Mouse (Mus musculus) fibroblast of lung, adult 2 months (primary cell): ENCODE data around the gene Zp2.

Experiments used
- DNase-seq: peaks from one replicate; pipeline ENCODE4 v3.0.0-alpha.2; 2011; ENCODE audit warnings: low read depth

Zp2 gene

DNA sequence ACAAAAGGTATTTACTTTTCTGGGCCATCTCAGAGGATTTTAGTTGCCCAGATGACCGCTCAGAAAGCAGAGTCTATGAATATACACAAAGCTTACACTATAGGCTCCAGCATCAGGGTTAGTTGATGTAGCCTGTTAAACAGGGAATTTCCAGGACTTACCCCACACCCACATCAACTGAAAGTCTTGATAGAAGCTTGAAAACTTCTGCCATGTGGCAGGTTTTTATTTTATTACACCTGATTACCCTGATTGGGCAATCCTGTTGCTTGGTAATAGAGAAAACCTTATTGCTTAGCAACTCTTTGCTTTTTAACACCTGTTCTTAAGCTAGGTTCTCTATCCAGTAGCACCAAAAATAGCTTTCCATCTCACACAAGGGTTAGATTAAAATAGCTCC lies 2.3 kb downstream of the Zp2 start:
- no peak for DNase-seq

DNA sequence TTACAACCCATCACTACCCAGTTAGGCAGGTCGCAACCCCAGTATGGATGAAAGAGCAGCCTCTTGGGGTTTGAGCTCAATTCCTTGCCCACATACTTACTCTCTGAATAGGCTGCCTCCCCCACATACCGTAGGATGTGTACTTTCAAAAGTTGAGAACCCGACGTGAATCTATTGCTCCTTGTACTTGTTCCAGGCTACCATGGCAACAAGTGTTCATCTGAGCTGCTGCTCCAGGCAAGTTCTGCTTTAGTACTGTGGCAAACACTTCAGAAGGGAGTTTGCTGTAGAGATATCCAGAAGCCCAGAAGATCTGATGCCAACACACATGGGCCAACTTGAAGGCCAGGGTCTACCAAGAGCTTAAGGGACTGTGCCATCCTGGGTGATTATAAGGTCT lies 16.1 kb downstream of the Zp2 start:
- DNase-seq, result no peak

DNA sequence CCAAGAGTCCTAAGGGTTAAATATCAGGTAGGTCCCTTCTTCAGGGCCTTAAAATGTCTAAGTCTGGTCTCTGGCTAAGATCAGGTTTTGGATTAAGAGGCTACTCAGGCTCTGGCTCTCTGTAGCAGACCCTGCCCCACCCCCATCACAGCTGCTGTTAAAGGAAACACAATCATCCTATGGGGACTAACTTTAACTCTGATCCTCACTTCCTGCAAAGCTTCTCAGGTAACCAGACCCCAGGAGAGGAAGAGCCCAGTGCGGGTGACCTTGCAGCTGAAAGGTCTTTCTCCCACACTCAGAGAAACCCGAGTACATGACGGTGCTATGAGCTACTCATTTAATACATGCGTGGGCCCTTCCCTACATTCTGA lies 17.4 kb downstream of the Zp2 start:
- no peak for DNase-seq

DNA sequence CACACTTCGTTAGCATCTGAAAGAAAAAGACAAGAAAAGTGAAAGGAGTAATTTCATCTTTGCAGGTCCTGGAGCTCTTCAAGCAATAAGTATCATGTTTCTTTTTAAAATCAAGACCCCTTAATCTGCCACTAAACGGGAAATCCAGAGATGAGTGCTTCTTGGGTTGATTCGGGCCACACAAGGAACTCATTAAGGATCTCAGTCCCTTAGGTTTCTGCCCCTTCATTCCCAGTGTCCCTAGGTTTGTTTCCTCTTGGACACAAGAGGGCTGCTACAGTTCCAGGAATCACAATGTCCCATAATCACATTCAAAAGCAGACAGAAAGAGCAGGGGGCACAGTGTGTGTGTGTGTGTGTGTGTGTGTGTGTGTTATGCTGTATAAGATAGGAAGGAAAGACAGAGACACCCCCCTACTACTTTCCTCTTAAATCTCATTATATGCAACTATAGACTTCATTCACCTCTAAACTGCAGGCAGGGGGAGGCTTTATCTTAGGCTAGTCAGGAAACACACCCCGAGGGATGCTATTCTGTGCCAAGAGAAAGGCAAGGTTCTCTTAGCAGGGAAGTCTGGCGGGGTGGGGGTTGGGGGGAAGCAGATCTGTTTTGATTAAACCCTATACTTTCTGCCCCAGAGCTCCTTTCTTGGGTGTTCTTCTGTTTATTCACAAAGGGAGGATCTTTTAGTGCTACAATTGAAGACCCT lies 18.0 kb downstream of the Zp2 start:
- no peak for DNase-seq

DNA sequence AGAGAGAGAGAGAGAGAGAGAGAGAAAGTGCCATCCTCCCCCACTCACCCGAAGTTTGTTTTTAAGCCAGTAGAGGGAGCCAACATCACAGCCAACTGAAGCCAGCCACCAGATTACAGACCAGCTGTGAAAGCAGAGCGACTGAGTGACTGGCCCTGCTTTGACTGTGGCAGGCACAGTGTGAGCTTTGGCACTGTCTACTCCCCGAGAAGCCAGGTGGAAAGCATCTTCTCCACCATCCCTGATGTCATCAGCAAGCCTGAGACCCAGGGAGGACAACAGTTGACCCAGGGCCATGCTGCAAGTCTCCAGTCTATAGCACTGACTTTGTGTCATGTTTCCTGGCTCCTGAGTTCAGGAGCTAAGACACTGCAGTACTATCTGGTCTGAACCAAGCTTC lies 20.2 kb downstream of the Zp2 start:
- no peak for DNase-seq

DNA sequence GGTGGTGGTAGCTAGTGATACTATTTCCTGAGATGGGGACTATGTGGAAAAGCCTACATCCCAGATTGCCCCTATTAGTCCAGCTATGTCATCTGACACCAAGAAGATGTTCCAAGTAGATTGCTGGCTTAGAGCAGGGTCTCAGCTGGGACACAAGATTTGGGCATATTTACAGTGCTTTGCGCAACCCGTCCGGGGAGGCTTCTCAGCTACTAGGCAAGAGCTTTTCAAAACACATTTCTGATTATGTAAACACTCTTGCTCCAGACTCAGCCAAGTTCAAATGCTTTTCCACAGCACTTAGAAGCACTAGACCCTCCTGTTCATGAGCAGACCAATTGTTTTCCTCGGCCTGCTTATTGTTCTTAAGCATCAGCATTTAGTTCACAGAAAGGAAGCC lies 21.3 kb downstream of the Zp2 start:
- no peak for DNase-seq

DNA sequence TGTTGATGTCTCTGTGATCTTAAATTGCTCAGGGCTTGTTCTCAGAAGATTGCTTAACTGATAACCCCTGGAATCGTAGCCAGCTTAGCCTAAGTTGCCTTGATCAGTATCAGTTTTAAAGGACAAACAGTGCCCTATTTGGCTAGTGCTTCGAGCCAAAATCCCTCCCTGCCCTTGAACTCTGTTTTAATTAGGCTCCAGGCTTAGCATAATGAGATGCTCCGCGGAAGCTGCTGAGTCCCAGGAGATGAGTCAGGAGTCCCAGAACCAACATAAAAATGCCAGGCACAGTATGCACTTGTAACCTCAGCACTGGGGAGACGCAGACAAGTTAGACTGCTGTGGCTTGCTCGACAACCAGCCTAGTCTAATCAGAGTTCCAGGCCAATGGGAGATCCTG lies 27.6 kb downstream of the Zp2 start:
- no peak for DNase-seq

DNA sequence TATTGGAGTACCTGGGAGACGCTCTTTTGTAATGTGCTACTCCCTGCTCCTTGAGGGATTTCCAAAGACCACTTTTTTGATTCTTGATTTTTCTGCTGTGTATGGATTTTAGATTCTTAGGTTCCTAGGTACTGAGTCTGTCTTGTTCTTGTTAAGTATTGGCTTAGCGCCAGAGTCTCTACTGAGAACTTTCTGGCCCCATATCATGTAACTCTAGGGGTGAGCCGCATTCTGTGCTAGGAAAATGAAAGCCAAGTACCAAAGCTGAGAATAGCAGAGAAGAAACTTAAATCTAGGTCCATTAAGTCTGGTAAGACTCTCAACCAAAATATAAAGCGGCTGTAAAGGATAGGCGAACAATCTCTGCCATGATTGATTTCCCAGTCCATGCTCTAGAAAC lies 28.1 kb downstream of the Zp2 start:
- no peak for DNase-seq

DNA sequence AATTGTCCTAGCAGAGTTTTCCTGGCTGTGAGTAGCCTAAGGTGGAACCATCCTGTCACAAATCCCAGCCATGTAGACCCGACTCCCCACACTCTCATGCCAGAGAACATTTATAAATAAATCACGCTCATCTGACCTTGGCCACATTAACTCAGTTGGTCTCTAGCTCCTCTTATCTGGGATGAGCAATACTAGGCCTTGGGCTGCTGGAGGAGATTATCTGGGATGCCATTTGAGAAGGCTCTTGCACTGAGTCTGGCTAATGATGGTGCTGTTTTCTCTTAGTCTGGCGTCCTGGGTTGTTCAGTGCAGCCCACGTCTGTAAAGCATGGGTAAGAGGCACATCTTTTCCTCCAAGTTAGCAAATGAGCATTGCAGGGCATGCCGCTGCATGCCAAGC lies 35.4 kb downstream of the Zp2 start:
- no peak for DNase-seq

DNA sequence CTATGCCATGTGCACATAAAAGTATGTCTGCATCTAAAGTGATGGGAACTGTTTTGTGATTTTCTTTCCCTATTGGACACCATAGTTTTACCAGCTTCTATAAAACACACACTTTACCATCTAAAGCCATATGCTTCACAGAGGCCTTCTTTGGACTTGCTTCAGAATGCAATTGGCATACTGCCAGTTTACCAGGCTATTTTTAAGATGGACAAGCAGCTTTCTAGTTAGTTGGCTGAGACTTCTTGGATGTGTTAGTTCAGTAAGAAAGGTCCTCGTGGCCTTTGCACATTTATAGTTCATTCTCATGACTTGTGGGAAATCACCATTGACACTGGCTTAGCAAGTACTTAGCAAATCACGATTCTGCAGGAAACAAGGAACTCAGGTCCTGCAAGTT lies 38.7 kb downstream of the Zp2 start:
- DNase-seq, result no peak

DNA sequence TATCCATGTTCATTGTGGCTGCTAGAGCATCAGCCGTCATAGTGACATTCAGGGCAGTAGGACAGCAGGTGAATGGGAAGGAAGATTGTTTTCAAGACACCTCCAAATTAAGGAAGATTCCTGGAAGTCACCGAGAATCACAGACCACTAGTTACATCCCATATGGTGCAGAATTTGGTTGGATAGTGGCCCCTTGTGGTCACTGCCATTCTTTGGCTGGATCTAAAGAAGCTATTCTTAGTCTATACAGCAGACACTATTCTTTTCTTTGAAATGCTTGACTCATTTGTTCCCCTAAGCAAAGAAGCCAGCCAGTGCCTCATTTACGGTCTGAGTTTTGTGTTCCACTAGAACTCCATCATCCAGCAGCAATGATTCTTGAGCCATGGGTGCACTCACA lies 40.1 kb downstream of the Zp2 start:
- DNase-seq, result no peak

DNA sequence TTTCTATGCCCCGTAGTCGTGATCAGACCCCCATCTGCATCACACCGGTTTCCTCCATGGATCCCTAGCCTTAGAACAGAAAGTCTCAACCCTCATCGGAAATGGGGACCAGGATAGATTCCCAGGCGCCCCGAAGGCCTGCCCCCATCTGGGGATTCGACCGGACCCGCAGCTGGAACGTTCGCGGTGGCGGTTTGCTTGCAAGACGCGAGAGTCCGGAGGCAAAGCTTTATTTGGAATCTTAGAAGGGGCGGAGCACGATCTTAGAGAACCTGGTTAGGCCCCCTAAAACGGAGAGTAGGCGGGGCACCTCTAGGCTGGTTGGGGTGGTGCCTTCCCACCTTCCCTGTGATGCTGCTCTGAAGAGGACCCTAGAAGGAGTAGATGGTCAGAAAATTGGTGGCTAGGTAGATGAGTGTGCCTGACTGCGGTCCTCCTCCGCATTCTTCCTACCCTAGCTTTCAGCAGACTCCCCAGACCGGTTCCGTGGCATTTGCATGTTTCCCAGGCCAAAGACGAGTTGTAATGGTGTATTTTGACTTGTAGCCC lies 42.0 kb downstream of the Zp2 start:
- no peak for DNase-seq

DNA sequence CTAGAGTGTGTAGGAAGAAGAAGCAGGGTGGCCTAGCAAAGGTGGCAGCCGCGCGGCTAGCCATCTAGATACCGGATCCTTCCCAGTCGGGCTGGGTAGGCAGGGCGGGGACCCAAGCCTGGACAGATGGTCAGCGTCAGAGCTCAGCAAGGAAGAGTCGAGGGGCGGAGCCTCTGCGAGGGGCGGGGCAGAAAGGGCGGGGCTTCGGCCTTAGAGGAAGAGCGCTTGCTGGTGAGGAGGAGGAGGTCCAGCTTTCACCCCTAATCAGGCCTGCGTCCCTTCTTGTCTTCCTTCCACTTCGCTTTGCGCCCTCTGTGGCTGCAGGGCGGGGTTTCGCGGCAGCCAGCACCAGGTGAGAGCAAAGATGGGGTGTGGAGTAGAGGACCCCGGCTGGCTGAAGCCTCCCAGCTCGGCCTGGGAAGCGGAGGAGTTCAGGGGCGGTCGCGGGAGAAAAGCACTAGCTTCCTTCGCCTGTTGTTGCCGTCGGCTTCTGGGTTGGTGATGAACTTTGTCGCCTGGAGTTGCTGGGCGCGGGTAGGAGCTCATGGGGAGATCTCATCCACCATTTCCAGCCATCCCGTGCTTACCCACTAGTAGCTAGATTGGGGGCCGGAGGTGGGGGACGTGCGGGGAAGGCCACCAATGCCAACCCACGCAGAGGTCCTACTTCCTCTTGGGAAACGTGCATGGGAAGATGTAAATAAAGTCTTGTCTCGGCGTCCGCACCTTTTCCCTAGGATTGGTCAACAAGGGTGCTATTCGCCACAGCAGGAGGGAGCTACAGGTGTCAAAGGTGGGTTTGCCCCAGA lies 42.7 kb downstream of the Zp2 start, which contains the start of gene Tmem159:
Gene Tmem159 (plus strand): TSS at position 190 of the 809 bp plus-strand sequence.
- DNase-seq, result peak; percentile 63

DNA sequence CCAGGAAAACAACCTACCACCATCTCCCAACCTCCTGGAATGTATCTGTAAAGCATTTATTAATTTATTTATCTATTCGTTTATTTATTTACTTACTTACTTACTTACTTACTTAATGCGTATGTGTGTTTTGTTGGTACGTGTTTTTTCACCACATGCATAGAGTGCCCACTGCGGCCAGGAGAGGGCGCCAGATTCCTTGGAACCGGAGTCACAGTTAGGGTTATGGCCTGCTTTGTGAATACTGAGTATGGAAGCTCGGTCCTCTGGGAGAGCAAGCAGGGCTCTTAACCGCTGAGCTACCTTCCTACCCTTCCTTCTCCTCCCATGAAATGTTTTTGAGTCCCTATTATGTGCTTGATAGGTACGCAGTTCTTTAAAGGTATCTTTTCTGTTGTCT lies 46.7 kb downstream of the Zp2 start:
- DNase-seq, result peak; percentile 27

DNA sequence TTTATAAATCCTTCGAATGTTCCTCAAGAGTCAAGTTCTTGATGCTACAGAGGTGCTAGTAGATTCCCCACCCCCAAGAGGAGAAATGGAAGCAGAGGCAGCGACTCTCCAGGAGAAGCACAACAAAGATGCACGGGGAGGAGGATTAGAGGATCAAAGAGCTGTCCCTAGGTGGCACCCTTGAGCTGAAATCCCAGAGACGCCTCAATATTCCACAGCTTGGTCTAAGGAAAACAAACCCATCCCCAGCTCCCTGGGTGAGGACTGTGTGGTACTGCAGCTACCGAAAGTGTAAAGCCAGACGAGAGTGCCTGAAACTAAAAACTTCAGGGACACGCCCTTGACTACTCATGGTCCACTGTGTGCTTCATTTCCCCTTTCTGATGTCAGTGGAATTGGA lies 47.2 kb downstream of the Zp2 start:
- DNase-seq, result peak; percentile 40

DNA sequence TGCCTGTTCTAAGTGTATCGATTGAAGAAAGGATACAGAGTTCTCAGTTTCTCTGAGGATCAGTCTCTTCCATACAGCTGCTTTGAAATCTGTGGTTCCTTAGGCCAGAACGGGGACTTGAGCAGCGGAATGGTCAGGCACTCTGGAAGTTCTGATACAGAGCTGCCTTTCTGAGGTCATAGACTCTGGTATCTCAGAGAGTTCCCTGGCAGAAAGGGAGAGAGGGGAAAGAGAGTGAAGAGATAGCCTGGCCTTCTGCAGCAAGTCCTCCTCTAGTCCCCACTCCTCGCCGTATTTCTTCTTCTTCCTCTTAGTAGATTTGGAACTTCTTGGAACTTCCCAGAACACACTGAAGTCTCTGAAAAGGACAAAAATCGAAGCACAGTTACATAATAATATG lies 49.9 kb downstream of the Zp2 start, which contains the start of gene Dnah3:
Gene Dnah3 (minus strand): TSS at position 101 of the 400 bp plus-strand sequence.
- no peak for DNase-seq

DNA sequence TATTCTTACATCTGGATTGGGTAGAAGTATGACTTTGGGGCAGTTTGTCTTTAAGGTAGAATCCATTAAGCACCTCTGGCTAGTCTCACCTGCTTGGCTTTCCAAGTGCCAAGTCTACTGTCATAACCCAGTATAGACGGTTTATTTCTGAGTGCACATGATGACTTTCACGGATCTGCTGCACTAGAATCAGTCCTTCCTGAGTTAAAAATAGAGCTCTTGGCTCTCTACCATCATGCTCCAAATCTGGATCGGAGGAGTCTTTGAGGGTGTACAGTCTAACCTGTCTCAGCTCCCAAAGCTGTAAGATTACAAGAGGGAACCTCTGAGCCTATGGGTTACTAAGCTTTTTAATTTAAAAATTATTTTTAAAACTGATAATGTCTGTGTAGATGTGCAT lies 50.9 kb downstream of the Zp2 start:
- DNase-seq, result no peak

DNA sequence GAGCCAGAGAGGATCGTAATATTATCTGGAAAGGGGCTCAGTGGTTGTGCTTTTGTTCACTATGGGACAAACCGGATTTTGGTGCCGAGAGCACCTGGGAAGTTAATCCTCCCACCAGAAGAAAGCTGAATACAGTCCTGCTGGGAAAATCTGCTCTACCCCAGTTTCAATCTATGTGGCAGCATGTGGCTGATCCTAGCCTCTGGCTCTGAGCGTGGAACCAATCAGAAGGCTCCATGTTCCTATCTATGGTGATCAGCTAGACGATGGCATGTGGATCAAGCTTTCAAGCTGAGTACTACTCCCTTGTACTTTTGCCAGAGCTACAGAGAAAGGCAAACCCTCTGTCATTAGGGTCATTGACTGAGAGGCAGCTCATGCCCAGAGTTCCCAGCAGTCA lies 52.1 kb downstream of the Zp2 start:
- DNase-seq, result no peak

DNA sequence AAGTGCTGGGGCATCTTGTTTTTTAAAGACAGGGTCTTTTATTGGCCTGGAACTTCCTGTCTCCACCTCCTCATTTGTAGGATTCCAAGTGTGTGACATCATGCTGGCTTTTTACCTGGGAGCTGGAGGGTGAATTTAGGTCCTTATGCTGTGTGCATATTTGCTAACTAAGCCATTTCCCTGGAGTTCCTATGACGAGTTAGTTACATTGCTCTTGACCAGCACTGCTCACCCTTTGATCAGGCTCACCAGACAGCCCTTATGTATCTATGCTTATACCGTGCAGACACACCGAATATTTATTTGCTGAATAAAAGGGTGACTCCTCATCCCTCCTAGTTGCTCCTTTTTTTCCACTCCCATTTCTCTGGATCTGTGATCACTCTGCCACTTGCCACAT lies 64.9 kb downstream of the Zp2 start:
- DNase-seq, result no peak
